Mouse (Mus musculus) midbrain, embryonic 14.5 days (tissue): ENCODE measurements at regions not wholly inside any gene's neighbourhood (a gene's known extent, or its start where the extent isn't known, plus 50 kb on each side); places are given as distances from the start of the nearest gene placed in this dataset.

Source experiments
- ATAC-seq: fragments of 200-750 bp; cut with Nextera tagmentation; 2 replicates; pipeline ENCODE4 v1.8.0; 2017; ENCODE audit warnings: moderate number of reproducible peaks, moderate library complexity; ENCODE audit not compliant: low FRiP score, low TSS enrichment
- DNase-seq: peaks from one replicate; pipeline ENCODE4 v3.0.0-alpha.2; 2015
- H3K27ac ChIP-seq: fragments of 300-500 bp; sonication (generic); replicated peaks from 2 replicates; pipeline ENCODE4 v1.5.1; 2014; ENCODE audit warnings: mild to moderate bottlenecking, low read depth, low read length, moderate library complexity
- H3K27me3 ChIP-seq: fragments of 300-500 bp; sonication (generic); 2 replicates; pipeline ENCODE4 v1.6.1; 2014; ENCODE audit warnings: low read length, control low read depth, mixed read lengths; ENCODE audit not compliant: control insufficient read depth, insufficient read depth
- H3K36me3 ChIP-seq: fragments of 300-500 bp; sonication (generic); 2 replicates; pipeline ENCODE4 v1.6.1; 2014; ENCODE audit warnings: low read length, control low read depth; ENCODE audit not compliant: control insufficient read depth, insufficient read depth
- H3K4me1 ChIP-seq: fragments of 300-500 bp; sonication (generic); 2 replicates; pipeline ENCODE4 v1.6.1; 2014; ENCODE audit warnings: mild to moderate bottlenecking, antibody characterized with exemption, low read length, control low read depth; ENCODE audit not compliant: control insufficient read depth, insufficient read depth
- H3K4me2 ChIP-seq: fragments of 300-500 bp; sonication (generic); 2 replicates; pipeline ENCODE4 v1.6.1; 2014; ENCODE audit warnings: mild to moderate bottlenecking, low read length, moderate library complexity
- H3K4me3 ChIP-seq: fragments of 300-500 bp; sonication (generic); replicated peaks from 2 replicates; pipeline ENCODE4 v1.5.1; 2014; ENCODE audit warnings: low read depth, low read length
- H3K9ac ChIP-seq: fragments of 300-500 bp; sonication (generic); replicated peaks from 2 replicates; pipeline ENCODE4 v1.6.1; 2014; ENCODE audit warnings: mild to moderate bottlenecking, low read length, moderate library complexity
- H3K9me3 ChIP-seq: fragments of 300-500 bp; sonication (generic); 2 replicates; pipeline ENCODE4 v1.6.1; 2016; ENCODE audit warnings: low read length, control low read depth, mixed read lengths; ENCODE audit not compliant: control insufficient read depth
- WGBS: fragments of 180-500 bp; shearing (Covaris S2); extraction: QIAGEN DNeasy Blood & Tissue Kit; methylation state at CpG from one replicate; pipeline ENCODE4 v1.1.7; 2014; 5-methylcytosine and 5-hydroxymethylcytosine counted together

DNA sequence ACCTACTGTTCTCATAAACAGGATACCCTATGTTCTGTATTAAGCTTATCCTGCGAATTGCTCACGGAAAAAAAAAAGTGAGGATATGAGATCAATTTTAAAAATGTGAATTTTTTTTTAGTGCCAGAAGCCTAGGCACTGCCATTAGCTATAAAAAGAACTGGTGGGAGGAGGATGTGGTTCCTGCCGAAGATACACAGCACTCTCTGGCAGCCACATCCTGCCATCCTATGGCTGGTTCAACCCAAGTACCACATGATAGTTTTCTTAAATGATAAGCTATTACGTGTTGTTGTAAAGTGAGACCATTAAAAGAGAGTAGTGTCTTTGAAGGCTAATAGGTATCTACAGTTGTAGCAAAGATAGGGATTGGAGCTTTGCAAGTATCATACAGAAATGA, 58.2 kb upstream of the Ppp3ca start:
- no peak overlapping the region for H3K27ac ChIP-seq
- H3K4me3 ChIP-seq, result no peak overlapping the region
- H3K4me2 ChIP-seq, result no peak overlapping the region
- H3K4me1 ChIP-seq, result no peaks in the 10 kb centered on the region
- 93% methylated on average over 4 of the region's 4 CpGs for WGBS
- no peaks in the 10 kb centered on the region for H3K27me3 ChIP-seq
- no peak overlapping the region for H3K9ac ChIP-seq
- ATAC-seq, result no peak
- no peaks in the 10 kb centered on the region for H3K9me3 ChIP-seq
- H3K36me3 ChIP-seq, result no peaks in the 10 kb centered on the region
- DNase-seq, result no peak

- Histone ChIP-seq H3K4me2 (no peak overlapping the region), H3K27ac (no peak overlapping the region), H3K27me3 (no peaks in the 10 kb centered on the region), H3K4me3 (no peak overlapping the region), H3K9ac (no peak overlapping the region), H3K4me1 (no peaks in the 10 kb centered on the region), H3K9me3 (no peaks in the 10 kb centered on the region), H3K36me3 (no peaks in the 10 kb centered on the region)
- WGBS, result 87% methylated on average over 5 of the region's 5 CpGs
- ATAC-seq, result no peak
- no peak for DNase-seq
Measured at GRCm38 (mm10) chr3:136610556-136610924, 59.4 kb upstream of the Ppp3ca start.

- no peak overlapping the region for H3K9ac ChIP-seq
- no peaks in the 10 kb centered on the region for H3K9me3 ChIP-seq
- WGBS, result 55% methylated on average over 6 of the region's 6 CpGs
- ATAC-seq (no peak), DNase-seq (peak; percentile 48)
- no peaks in the 10 kb centered on the region for H3K4me1 ChIP-seq
- no peak overlapping the region for H3K4me3 ChIP-seq
- H3K27me3 ChIP-seq, result no peaks in the 10 kb centered on the region
- H3K4me2 ChIP-seq, result no peak overlapping the region
- no peak overlapping the region for H3K27ac ChIP-seq
- H3K36me3 ChIP-seq, result no peaks in the 10 kb centered on the region
Measured at GRCm38 (mm10) chr3:136609855-136610555, 59.9 kb upstream of the Ppp3ca start.

DNA sequence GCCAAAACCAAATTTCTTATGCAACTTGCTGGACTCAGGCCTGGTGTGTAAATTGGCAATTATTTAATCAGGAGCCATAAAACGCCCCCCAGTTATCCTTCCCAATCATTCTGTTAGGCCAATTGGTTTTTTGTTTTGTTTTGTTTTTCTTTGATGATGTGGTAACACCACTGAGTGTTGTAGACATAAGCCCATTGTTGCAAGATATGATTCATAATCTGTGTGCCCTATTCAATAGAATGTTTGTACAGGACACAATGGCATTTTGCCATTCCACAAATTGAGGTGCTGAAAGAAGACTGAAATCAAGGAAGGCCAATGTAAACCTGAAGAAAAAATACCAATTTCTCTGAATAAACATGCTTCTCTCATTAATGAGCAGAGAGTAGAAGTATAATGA, 68.2 kb upstream of the Ppp3ca start:
- H3K4me1 ChIP-seq, result no peaks in the 10 kb centered on the region
- no peak overlapping the region for H3K27ac ChIP-seq
- no peaks in the 10 kb centered on the region for H3K36me3 ChIP-seq
- no peak overlapping the region for H3K4me2 ChIP-seq
- ATAC-seq (no peak), DNase-seq (no peak)
- no peak overlapping the region for H3K9ac ChIP-seq
- 86% methylated on average over 1 of the region's 1 CpGs for WGBS
- no peaks in the 10 kb centered on the region for H3K9me3 ChIP-seq
- no peak overlapping the region for H3K4me3 ChIP-seq
- no peaks in the 10 kb centered on the region for H3K27me3 ChIP-seq

DNA sequence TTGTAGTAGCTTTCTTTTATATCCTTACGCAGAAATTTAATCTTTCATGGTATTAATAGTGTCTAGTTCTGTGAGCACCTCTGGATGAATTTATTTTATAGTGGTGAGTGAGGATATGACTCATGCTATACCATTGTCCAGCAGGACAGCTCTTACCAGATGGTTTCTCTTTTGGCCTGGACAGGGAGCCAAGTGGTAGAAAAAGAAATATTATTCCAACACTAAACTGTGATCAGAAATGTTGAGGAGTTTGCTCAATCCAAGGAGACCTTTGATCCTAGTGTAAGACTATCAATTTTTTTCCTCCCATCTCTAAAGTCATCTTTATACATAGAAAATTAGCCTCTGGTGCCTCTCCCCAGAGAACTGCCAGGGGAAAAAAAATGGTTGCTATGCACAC, 86.0 kb upstream of the Ppp3ca start:
- no peak overlapping the region for H3K9ac ChIP-seq

GRCm38 (mm10) chr3:136578016-136578415, 91.9 kb upstream of the Ppp3ca start:
- Histone ChIP-seq H3K9me3 (no peaks in the 10 kb centered on the region), H3K27me3 (no peaks in the 10 kb centered on the region), H3K4me1 (no peaks in the 10 kb centered on the region), H3K4me3 (no peak overlapping the region), H3K36me3 (no peaks in the 10 kb centered on the region), H3K9ac (no peak overlapping the region), H3K27ac (no peak overlapping the region), H3K4me2 (no peak overlapping the region)
- ATAC-seq, result no peak
- 91% methylated on average over 3 of the region's 3 CpGs for WGBS
- DNase-seq, result no peak

More for the DNA sequence above, 86.0 kb upstream of the Ppp3ca start:
- WGBS, result 95% methylated on average over 1 of the region's 1 CpGs
- ATAC-seq, result no peak
- no peak for DNase-seq
- no peak overlapping the region for H3K4me3 ChIP-seq
- H3K4me1 ChIP-seq, result no peaks in the 10 kb centered on the region
- H3K4me2 ChIP-seq, result no peak overlapping the region
- no peaks in the 10 kb centered on the region for H3K36me3 ChIP-seq
- H3K27me3 ChIP-seq, result no peaks in the 10 kb centered on the region
- H3K9me3 ChIP-seq, result no peaks in the 10 kb centered on the region
- no peak overlapping the region for H3K27ac ChIP-seq

GRCm38 (mm10) chr3:136570517-136570916, 99.4 kb upstream of the Ppp3ca start:
- Histone ChIP-seq H3K27ac (no peak overlapping the region), H3K9me3 (no peaks in the 10 kb centered on the region), H3K9ac (no peak overlapping the region), H3K4me3 (no peak overlapping the region), H3K4me2 (no peak overlapping the region), H3K27me3 (no peaks in the 10 kb centered on the region), H3K4me1 (no peaks in the 10 kb centered on the region), H3K36me3 (no peaks in the 10 kb centered on the region)
- 81% methylated on average over 1 of the region's 1 CpGs for WGBS
- DNase-seq (no peak), ATAC-seq (no peak)

DNA sequence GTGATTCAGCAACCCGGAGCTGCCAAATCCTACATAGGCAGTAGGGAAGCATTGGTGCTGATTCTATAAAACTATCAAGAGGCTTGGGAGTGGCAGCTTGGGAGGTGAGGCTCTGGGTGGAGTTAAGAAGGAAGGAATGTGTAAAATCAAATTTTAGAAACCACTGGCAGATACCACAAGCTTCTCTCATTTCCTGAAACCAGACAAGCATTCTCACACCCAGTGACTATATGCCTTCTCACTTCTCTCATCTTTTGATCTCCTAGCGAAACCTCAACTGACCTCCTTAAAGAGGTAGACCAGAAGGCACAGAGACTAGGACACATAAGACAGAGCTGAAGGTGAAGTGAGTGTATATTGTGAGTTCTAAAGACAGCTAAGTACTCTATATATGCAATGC, 113.4 kb upstream of the Ppp3ca start:
- H3K27me3 ChIP-seq, result no peaks in the 10 kb centered on the region
- WGBS, result 95% methylated on average over 2 of the region's 2 CpGs
- no peaks in the 10 kb centered on the region for H3K4me1 ChIP-seq
- H3K9ac ChIP-seq, result no peak overlapping the region
- no peak overlapping the region for H3K27ac ChIP-seq
- H3K36me3 ChIP-seq, result no peaks in the 10 kb centered on the region
- ATAC-seq (no peak), DNase-seq (no peak)
- no peak overlapping the region for H3K4me2 ChIP-seq
- no peak overlapping the region for H3K4me3 ChIP-seq
- no peaks in the 10 kb centered on the region for H3K9me3 ChIP-seq

GRCm38 (mm10) chr3:136549471-136549870, 120.5 kb upstream of the Ppp3ca start:
- Histone ChIP-seq H3K9me3 (no peaks in the 10 kb centered on the region), H3K4me1 (no peaks in the 10 kb centered on the region), H3K9ac (no peak overlapping the region), H3K27ac (no peak overlapping the region), H3K4me2 (no peak overlapping the region), H3K4me3 (no peak overlapping the region), H3K36me3 (no peaks in the 10 kb centered on the region), H3K27me3 (no peaks in the 10 kb centered on the region)
- WGBS, result 37% methylated on average over 1 of the region's 1 CpGs
- ATAC-seq (no peak), DNase-seq (no peak)
